In the genomic region with DNA sequence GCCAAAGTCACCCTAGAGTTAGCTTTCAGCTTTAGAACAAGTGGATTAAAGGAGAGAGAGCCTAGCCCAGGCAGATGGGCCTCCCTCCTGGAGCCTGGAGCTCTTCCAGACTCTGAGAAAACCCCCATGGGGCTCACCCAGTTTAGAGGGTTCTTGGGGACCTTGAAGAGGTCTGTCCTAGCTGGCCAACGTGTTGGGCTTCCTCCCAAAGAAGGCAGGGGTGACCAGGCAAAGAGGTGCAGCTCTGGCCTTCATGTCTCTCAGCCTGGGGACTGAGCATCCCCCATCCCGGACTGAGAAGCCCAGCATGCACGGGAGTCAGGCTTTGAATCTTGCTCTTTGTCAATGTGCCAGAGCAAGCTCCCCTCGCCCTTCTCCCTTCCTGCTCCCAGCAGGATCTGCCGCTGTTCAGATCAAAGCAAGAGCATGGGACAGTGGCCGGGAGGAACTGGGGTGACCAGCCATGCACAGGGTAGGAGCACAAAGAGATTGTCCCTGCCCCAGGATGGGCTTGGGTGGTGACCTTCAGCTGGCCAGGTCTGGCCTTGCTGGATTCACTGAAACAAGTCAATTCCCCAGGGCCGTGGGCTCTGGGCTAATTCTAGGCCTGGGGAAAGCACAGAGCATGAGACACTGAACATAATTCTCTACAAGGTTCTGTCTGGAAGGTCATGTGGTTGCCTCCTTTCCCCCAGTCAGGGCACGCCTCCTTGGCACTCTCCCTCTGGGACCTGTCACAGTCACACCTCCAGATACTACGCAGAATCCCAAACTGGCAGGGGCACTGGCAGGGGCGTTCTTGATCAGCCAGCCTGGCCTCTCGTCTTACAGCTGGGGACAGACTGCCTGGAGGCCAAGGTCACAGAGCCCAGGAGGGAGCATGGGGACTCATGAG, we compare ENCODE assay signal across 14 mouse cellular contexts. TPM values are rescaled to one million over a fixed set of nuclear protein-coding genes. Genes with fewer than 3 reads are reported as not detected.
A peak's percentile ranks its signal among the peaks of the same experiment; 100 is the strongest.
DNase-seq lines count a peak whose midpoint lies in the region; ATAC-seq lines count a peak whose summit lies in the region.
"Had no signal": no experiment of that assay in that cellular context is flagged by ENCODE, and none has a peak within 500 bp of the region (broad histone marks: within the 10 kb centered on the region; RNA-seq: fewer than 3 reads in every experiment).

No protein-coding gene starts in this region.

- peaks cover 20% of the 10 kb centered on the region for H3K27me3 ChIP-seq in midbrain, embryonic 10.5 days (ENCODE audit: low read depth, poor library complexity, severe bottlenecking)
- peaks cover 7% of the 10 kb centered on the region; the same call in 1 of the 2 replicates for H3K27me3 ChIP-seq in midbrain, embryonic 15.5 days (replicated peaks)
- H3K27me3 ChIP-seq: hindbrain, embryonic 15.5 days had no signal

- H3K9ac ChIP-seq in midbrain, embryonic 15.5 days = no peak overlapping the region
- H3K9ac ChIP-seq: hindbrain, embryonic 15.5 days; lung, embryonic 14.5 days had no signal

- no peak for ATAC-seq in midbrain, embryonic 15.5 days (replicated peaks)
- ATAC-seq: forebrain, embryonic 14.5 days had no signal

- H3K4me1 ChIP-seq in midbrain, embryonic 10.5 days = 0 out of 2 replicates have a peak, but pooled peaks cover 3% of the 10 kb centered on the region
- no peaks in the 10 kb centered on the region for H3K4me1 ChIP-seq in midbrain, embryonic 15.5 days
- H3K4me1 ChIP-seq: hindbrain, embryonic 15.5 days had no signal

- DNase-seq in adrenal gland, adult (ENCODE audit: inconsistent age in 2 of 2, low spot score in 1 of 2) = peak; percentile 82 to 95
- no peak for DNase-seq in adrenal gland, postnatal 4 days (ENCODE audit: low spot score in 2 of 2)
- no peak for DNase-seq in midbrain, embryonic 10.5 days (ENCODE audit: low spot score)
- peak; percentile 68 to 83 for DNase-seq in heart, postnatal 14 days
- peak; percentile 67 for DNase-seq in testis, postnatal 10 days (ENCODE audit: low spot score)
- DNase-seq in left cerebral cortex, adult 11 months (ENCODE audit: low spot score) = no peak
- DNase-seq in cerebellum, adult 18-20 months = no peak
- DNase-seq: lung, embryonic 14.5 days; thymus, postnatal 4 days had no signal

- 55% methylated on average over 11 of the region's 11 CpGs for WGBS in midbrain, embryonic 10.5 days
- WGBS in midbrain, embryonic 15.5 days = 48% methylated on average over 11 of the region's 11 CpGs

- intact Hi-C loops in heart, postnatal 14 days (cut with DNase I) = no loop called here

- H3K36me3 ChIP-seq in midbrain, embryonic 10.5 days = no peaks in the 10 kb centered on the region
- H3K36me3 ChIP-seq in midbrain, embryonic 15.5 days (replicated peaks) = no peaks in the 10 kb centered on the region
- H3K36me3 ChIP-seq: hindbrain, embryonic 15.5 days had no signal

- H3K4me2 ChIP-seq in midbrain, embryonic 15.5 days = no peak overlapping the region
- H3K4me2 ChIP-seq: hindbrain, embryonic 15.5 days; lung, embryonic 14.5 days had no signal

- H3K4me3 ChIP-seq in midbrain, embryonic 10.5 days = no peak overlapping the region
- no peak overlapping the region for H3K4me3 ChIP-seq in midbrain, embryonic 15.5 days
- H3K4me3 ChIP-seq: hindbrain, embryonic 15.5 days had no signal

- H3K9me3 ChIP-seq in midbrain, embryonic 10.5 days (replicated peaks) = no peaks in the 10 kb centered on the region
- no peaks in the 10 kb centered on the region for H3K9me3 ChIP-seq in midbrain, embryonic 15.5 days
- H3K9me3 ChIP-seq: hindbrain, embryonic 15.5 days had no signal

- H3K27ac ChIP-seq in midbrain, embryonic 10.5 days (replicated peaks) = peak overlapping the region; percentile 15; the same call in 1 of the 2 replicates
- H3K27ac ChIP-seq in midbrain, embryonic 15.5 days = no peak overlapping the region
- H3K27ac ChIP-seq: hindbrain, embryonic 15.5 days had no signal

RNA-seq across cellular contexts. Expression of gene Ppara, which starts 10.3 kb away (rescaled TPM):
- 10 to 100 TPM; 17.2 to 29.4 TPM for total RNA-seq in adrenal gland, postnatal 4 days (2021)
- polyA plus RNA-seq in midbrain, embryonic 10.5 days (2016; fragmentation: Nextera tagmentation; extraction: Ambion mirVana) = 0.51 and 0.78 TPM in 2 replicates
- polyA plus RNA-seq in midbrain, embryonic 15.5 days (2015; fragmentation: Nextera tagmentation; extraction: Ambion mirVana) = 1.3 and 2.2 TPM in 2 replicates
- 10 to 100 TPM; 50.7 to 60.1 TPM for total RNA-seq in heart, postnatal 14 days (2021)
- total RNA-seq: common myeloid progenitor, adult 5-6 weeks; monocyte, adult 5-6 weeks had no signal

Comparison
In these comparisons a context has a peak if more than half of its experiments do, and no peak if none do; other contexts are left out.
1. DNase-seq: peak in adrenal gland, adult (2 of 2), heart, postnatal 14 days (2 of 2) and testis, postnatal 10 days (single experiment); none in adrenal gland, postnatal 4 days (0 of 2), midbrain, embryonic 10.5 days (single experiment), left cerebral cortex, adult 11 months (single experiment) and cerebellum, adult 18-20 months (0 of 2).